Mouse (Mus musculus): ENCODE measurements around the gene Pacsin1. TPM values are rescaled to one million over a fixed set of nuclear protein-coding genes. Genes with fewer than 3 reads are reported as not detected.

The Pacsin1 gene
- total RNA-seq, 1 experiment from 2014 or later: 4.5 TPM

- DNase-seq: no peak
Measured at GRCm38 (mm10) chr17:27725412-27725811, 70.1 kb downstream of the Pacsin1 start.

GRCm38 (mm10) chr17:27726527-27726926 is 71.2 kb downstream of the Pacsin1 start:
- DNase-seq: no peak

- no peak for DNase-seq
Measured at GRCm38 (mm10) chr17:27728770-27729169, 73.5 kb downstream of the Pacsin1 start, which contains the start of gene Spdef. TSS of gene Spdef (minus strand) at chr17:27728955.

GRCm38 (mm10) chr17:27732152-27732551 is 76.8 kb downstream of the Pacsin1 start:
- DNase-seq: no peak

GRCm38 (mm10) chr17:27732694-27733093 is 77.4 kb downstream of the Pacsin1 start:
- no peak for DNase-seq

GRCm38 (mm10) chr17:27734344-27735073 is 79.2 kb downstream of the Pacsin1 start:
- DNase-seq: no peak

- peak; percentile 44 for DNase-seq
Measured at GRCm38 (mm10) chr17:27740961-27741360, 85.7 kb downstream of the Pacsin1 start.

- peak; percentile 28 for DNase-seq
Measured at GRCm38 (mm10) chr17:27746446-27746845, 91.1 kb downstream of the Pacsin1 start.

- no peak for DNase-seq
Measured at GRCm38 (mm10) chr17:27748123-27748522, 92.8 kb downstream of the Pacsin1 start.

GRCm38 (mm10) chr17:27750451-27750942 is 95.2 kb downstream of the Pacsin1 start:
- no peak for DNase-seq

- no peak for DNase-seq
Measured at GRCm38 (mm10) chr17:27751314-27752202, 96.2 kb downstream of the Pacsin1 start.

GRCm38 (mm10) chr17:27760169-27760568 is 104.9 kb downstream of the Pacsin1 start:
- DNase-seq: no peak

Other genes starting within 250 kb of the Pacsin1 start
- 3.9 and 4.5 TPM in 2 replicates for gene Grm4, start 134.1 kb upstream of the Pacsin1 start, total RNA-seq (2021)
- 17.4 and 27.0 TPM in 2 replicates for gene Hmga1, start 99.0 kb upstream of the Pacsin1 start, total RNA-seq (2021)
- gene AI413582, start 89.8 kb upstream of the Pacsin1 start, total RNA-seq (2021): 10.9 and 19.7 TPM in 2 replicates
- gene Nudt3, start 32.0 kb upstream of the Pacsin1 start, total RNA-seq (2021): 162 and 173 TPM in 2 replicates
- not detected in 2 replicates for gene RPS10-NUDT3, start 20.3 kb upstream of the Pacsin1 start, total RNA-seq (2021)
- gene Rps10, start 18.8 kb upstream of the Pacsin1 start, total RNA-seq (2021): 864 and 1,045 TPM in 2 replicates
- not detected in 2 replicates for gene Spdef, start 73.4 kb downstream of the Pacsin1 start, total RNA-seq (2021)
- 142 and 151 TPM in 2 replicates for gene D17Wsu92e, start 165.1 kb downstream of the Pacsin1 start, total RNA-seq (2021)
- gene Snrpc, start 182.6 kb downstream of the Pacsin1 start, total RNA-seq (2021): 93.1 and 94.6 TPM in 2 replicates
- 24.4 and 29.9 TPM in 2 replicates for gene Uhrf1bp1, start 200.9 kb downstream of the Pacsin1 start, total RNA-seq (2021)

Data from adrenal gland, postnatal 14 days (tissue).